Mouse (Mus musculus): Measurements from ENCODE around the gene Sec61a1. TPM values are rescaled to one million over a fixed set of nuclear protein-coding genes. Genes with fewer than 3 reads are reported as not detected.

Gene Sec61a1
- total RNA-seq, 1 experiment from 2014 or later: 176 TPM

DNA sequence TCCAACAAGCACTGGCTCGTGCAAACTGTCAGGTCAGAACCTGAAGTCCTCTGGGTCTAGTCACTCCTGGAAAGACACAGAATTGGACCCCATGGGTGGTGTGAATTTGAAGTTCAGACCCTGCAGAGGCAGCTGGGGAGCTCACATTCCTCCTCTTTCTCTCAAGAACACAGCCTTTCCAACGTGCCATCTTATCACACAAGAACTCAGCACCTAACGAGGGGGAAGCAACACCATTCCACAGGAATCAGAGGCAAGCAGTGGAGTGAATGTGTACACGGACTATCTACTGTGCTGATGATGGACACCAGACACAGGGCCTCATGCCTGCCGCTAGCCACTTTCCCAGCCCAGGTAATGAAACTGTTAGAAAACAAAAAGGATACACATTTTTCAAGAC is 2.0 kb downstream of the Sec61a1 start:
- no peak for DNase-seq

DNA sequence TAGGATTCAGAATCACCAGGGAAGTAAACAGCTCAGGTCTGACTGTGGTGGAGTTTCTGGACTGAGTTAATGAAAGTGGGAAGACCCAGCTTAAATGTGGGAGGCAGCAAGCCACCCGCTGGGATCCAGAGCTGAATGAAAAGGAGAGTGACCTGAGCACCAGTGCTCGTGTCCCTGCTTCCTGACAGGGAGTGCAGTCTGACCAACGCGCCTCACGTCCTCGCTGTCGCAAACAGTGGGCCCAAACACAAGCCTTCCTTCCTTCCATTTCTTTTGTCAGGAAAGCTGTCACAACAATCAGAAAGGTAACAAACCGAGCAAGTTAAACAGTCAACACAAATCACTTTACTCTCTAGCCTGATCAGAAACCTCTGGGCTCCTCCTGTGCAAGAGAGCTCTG is 2.7 kb downstream of the Sec61a1 start:
- no peak for DNase-seq

DNA sequence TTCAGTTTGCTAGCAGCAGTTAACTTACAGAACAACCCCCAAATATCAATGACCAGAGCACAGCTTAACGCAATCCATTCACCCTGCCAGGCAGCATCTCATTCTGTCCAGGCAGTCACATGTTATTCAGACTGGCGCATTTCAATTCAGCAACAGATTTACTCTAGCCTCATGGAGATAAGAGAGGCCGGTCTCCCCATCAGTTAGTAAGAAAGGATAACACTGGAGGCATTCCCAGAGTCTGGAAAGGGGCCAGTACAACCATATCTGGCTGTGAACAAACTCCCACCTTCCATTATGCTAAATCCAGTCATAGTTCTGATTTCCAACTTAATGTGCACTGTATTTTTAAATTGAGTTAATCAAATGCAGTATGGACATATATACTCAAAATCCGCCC is 4.2 kb downstream of the Sec61a1 start:
- DNase-seq: no peak

GRCm38 (mm10) chr6:88513984-88514383 is 4.7 kb downstream of the Sec61a1 start:
- no peak for DNase-seq

DNA sequence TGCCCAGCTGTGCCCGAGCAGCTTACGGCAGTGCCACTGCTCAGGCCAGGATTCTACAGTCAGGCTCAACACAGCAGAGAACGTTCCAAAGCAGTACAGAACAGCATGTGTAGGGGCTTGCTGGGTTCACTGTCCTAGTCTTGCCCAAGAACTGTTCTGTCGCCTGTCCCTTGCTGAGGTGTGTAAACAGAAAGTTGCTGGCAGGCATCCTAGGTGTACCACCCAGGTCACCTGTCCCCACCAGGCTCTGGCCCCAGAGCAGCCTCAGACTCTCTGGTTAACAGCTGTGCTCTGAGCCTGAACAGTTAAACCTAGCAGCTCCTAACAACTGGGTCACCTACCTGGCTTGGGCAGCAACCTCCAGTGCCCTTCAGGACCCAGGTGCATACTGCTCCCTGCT is 15.7 kb downstream of the Sec61a1 start:
- DNase-seq: no peak

DNA sequence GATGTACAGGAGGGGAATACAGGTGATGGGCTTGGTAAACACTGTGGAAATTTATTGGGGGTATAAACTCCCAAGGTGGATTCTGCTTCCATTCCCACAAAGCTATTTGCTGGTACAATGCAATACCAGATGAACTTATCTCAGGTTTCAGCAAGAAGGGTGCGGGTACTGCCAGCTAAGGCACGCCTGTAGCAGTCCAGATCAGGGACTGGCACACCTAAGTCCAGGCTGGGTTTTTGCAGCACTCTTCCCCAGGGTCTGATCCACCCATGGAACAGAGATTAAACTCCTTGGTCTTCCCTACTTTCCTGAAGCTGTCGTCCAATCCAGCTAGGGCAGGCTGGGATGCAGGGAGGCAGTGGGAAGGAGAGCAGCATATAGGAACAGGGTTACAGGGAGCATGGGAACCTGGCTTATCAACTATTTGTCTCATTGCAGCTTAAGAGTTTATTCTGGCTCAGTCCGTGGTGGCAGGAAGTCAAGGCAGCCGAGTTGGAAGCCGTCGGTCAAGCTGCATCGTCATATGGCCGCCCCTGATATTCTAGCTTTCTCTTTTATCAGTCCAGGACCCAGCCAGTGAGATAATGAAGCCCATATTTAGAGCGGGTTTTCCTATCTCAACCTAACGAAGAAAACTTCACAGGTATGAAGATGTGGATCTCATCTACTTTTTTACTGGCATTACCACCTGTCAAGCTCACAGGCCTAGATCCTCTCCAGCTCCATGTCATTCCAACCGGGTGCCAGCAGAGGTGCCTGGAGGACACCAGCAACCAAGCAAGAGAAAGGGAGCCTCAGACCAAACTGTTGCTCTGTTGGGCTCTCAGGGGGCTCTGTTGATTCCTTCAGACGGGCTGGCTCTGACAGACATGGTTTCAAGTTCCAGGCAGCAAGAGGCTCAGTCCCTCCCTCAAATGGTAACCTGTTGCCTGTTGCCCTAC is 16.4 kb downstream of the Sec61a1 start:
- DNase-seq: no peak

DNA sequence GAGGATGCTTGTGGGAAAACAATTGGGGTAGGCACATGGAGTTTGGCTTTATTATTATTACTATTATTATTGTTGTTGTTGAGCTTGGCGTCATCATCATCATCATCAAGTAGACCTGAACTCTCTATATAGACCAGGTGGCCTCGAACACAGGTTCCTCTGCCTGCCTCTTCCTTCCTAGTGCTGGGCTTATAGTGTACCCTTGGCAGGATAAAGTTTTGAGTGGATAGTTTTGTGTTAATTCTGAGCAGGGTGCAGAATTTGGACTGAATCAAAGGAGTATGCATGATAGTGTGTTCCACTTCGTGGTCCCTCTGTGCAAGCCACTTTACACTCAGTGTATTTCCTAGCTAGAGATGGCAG is 18.3 kb downstream of the Sec61a1 start:
- DNase-seq: no peak

GRCm38 (mm10) chr6:88499481-88500404 is 19.0 kb downstream of the Sec61a1 start:
- DNase-seq: peak; percentile 65

GRCm38 (mm10) chr6:88493712-88494111 is 25.0 kb downstream of the Sec61a1 start:
- no peak for DNase-seq

- peak; percentile 40 for DNase-seq
Observed at GRCm38 (mm10) chr6:88490629-88491354, 27.9 kb downstream of the Sec61a1 start.

DNA sequence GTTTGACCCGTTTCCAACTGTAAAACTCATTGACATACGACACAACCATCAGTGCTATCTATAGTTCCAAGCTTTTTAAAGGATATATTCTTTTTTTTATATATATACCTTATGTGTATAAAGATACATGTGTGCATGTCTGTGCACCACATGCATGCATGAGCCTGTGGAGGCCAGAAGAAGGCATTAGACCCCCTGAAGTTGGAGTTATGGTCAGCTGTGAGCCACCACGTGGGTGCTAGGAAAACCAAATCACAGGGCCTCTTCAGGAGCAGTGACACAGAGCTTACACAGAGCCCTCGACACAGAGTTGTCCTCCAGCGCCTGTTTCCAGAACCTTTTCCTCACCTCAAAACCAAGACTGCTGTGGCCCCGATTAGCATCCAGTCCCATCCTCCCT is 28.9 kb downstream of the Sec61a1 start:
- no peak for DNase-seq

GRCm38 (mm10) chr6:88489026-88489425 is 29.7 kb downstream of the Sec61a1 start:
- DNase-seq: no peak

- peak; percentile 69 for DNase-seq
Observed at GRCm38 (mm10) chr6:88486893-88487292, 31.8 kb downstream of the Sec61a1 start.

GRCm38 (mm10) chr6:88485378-88485777 is 33.3 kb downstream of the Sec61a1 start:
- peak; percentile 16 for DNase-seq

DNA sequence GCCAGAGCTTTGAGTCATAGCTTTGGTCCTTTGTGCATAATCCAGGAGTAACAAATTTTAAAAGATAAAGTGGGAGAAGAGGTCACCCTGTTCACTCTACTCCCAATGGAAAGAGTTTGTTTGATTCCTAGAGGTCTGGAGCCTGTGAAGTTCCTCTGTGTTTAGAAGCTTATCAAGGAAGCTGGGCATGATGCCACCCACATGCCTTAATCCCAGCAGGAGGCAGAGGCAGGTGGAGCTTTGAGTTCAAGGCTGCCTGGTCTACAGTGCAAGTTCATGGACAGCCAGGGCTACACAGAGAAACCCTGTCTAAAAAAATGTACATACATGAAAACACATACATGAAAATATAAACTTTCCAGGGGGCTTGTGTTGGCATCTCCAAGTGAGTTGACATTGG is 34.8 kb downstream of the Sec61a1 start:
- no peak for DNase-seq

- DNase-seq: peak; percentile 19
Observed at GRCm38 (mm10) chr6:88483111-88483510, 35.6 kb downstream of the Sec61a1 start.

DNA sequence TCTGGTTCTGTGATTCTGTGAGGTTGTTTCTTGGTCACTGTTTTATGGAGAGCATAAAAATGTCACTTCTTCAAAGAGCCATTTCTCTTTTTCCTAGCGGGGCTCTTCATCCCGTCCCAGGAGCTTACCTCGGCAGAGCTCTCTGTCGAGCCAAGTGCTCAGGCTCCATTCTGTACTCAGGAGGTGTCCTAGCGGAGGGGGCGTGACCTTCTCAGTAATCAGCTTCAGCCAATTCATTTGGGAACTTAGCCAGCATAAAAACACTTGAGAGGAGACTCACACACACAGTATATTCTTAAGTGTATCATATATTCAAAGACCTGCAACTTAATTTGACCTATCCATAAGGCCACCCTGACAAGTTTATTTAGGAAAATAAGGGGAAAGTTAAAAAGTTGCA is 38.3 kb downstream of the Sec61a1 start:
- DNase-seq: no peak

- DNase-seq: no peak
Observed at GRCm38 (mm10) chr6:88469878-88470277, 48.8 kb downstream of the Sec61a1 start.

GRCm38 (mm10) chr6:88465181-88465920 is 53.4 kb downstream of the Sec61a1 start, which contains the start of gene Ruvbl1:
TSS of gene Ruvbl1 (plus strand) at chr6:88465409.
- peak; percentile 86 for DNase-seq

- DNase-seq: no peak
Observed at GRCm38 (mm10) chr6:88454545-88454944, 64.2 kb downstream of the Sec61a1 start.
